Mouse (Mus musculus): ENCODE results near the gene Ccdc186. TPM values are rescaled to one million over a fixed set of nuclear protein-coding genes. Genes with fewer than 3 reads are reported as not detected.

Gene Ccdc186
- total and polyA plus RNA-seq, 3 experiments, result 2.2 to 7.5 (median 3.4) TPM

DNA sequence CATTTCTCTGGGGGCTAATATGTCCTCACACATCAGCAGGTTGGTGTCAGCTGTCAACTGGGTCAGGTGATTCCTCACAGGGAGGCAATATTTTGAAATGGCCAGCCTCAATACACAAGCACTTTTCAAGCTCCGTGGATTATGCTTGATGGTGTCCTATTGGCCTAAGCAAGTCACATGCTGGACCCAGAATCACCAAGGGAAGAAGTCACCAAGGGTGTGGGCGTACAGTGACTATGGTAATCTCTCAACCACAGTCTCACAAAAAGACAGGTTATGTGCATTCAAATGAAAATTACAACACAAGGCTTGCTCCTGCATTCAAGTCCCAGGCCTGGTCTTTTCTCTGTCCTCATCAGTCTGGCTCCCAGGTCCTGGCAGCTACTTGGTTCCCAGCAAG is 60.3 kb downstream of the Ccdc186 start:
- Histone ChIP-seq H3K27me3 (replicated peaks) (no peaks in the 10 kb centered on the region), H3K9me3 (replicated peaks; ENCODE audit: low read length) (peaks cover 2% of the 10 kb centered on the region), H3K4me2 (ENCODE audit: insufficient read depth, low read depth, poor library complexity, severe bottlenecking) (no peak overlapping the region), H3K36me3 (replicated peaks in 1 of 2; ENCODE audit: control insufficient read depth in 1 of 2, insufficient read depth in 1 of 2, low read length in 1 of 2) (no peaks in the 10 kb centered on the region), H3K27ac (ENCODE audit: insufficient read depth, low read depth) (no peak overlapping the region), H3K4me3 (replicated peaks in 1 of 3; ENCODE audit: low read depth in 2 of 3, low read length in 2 of 3, poor library complexity in 1 of 3) (no peak overlapping the region), H3K9ac (ENCODE audit: insufficient read depth, low read depth) (no peak overlapping the region), H3K4me1 (ENCODE audit: control insufficient read depth in 1 of 2, insufficient read depth in 2 of 2) (peaks cover 10 to 20% of the 10 kb centered on the region in 2 experiments; a peak in 3 of 4 replicates), H3K79me2 (replicated peaks; ENCODE audit: control insufficient read depth, extremely low read depth, insufficient read depth, poor library complexity, severe bottlenecking) (no peaks in the 10 kb centered on the region)
- dilution Hi-C loops (cut with MboI; ENCODE audit: extremely low pct_ligation_motif_present, extremely low pct_unique_long_range_greater_than_20kb, low sequenced_read_pairs), result no loop called here
- TF ChIP-seq MAZ (IDR thresholded peaks at IDR 0.05; ENCODE audit: low read depth, low read length) (no peak), MEF2A (IDR thresholded peaks at IDR 0.05; ENCODE audit: borderline replicate concordance, low read depth, low read length) (no peak), SIN3A (IDR thresholded peaks at IDR 0.05; ENCODE audit: low read length) (no peak), ZKSCAN1 (IDR thresholded peaks at IDR 0.05; ENCODE audit: borderline replicate concordance, low read depth, low read length) (no peak), GABPA (IDR thresholded peaks at IDR 0.05; ENCODE audit: insufficient replicate concordance, low read depth, low read length) (no peak), KAT2A (IDR thresholded peaks at IDR 0.05; ENCODE audit: insufficient replicate concordance, low read length) (no peak), USF2 (conservative IDR thresholded peaks at IDR 0.05; ENCODE audit: low read depth, low read length) (no peak), TCF12 (IDR thresholded peaks at IDR 0.05; ENCODE audit: low read depth, low read length) (no peak), POLR2A (IDR thresholded peaks at IDR 0.05; ENCODE audit: low read depth, low read length) (no peak), MAX (IDR thresholded peaks at IDR 0.05; ENCODE audit: low read length) (no peak), RCOR1 (conservative IDR thresholded peaks at IDR 0.05; ENCODE audit: low read depth, low read length) (no peak), CHD1 (IDR thresholded peaks at IDR 0.05; ENCODE audit: low read depth, low read length) (no peak), TBP (conservative IDR thresholded peaks at IDR 0.05; ENCODE audit: low read depth, low read length) (no peak), NRF1 (IDR thresholded peaks at IDR 0.05; ENCODE audit: low read depth, low read length) (no peak), EP300 (IDR thresholded peaks at IDR 0.05; ENCODE audit: low read length) (no peak), ZC3H11A (IDR thresholded peaks at IDR 0.05; ENCODE audit: low read depth, low read length) (no peak)
- no peak for DNase-seq (ENCODE audit: extremely low read depth)
- in situ Hi-C loops (cut with MboI; ENCODE audit: low pct_ligation_motif_present, low pct_unique_long_range_greater_than_20kb, low sequenced_read_pairs), result no loop called here

DNA sequence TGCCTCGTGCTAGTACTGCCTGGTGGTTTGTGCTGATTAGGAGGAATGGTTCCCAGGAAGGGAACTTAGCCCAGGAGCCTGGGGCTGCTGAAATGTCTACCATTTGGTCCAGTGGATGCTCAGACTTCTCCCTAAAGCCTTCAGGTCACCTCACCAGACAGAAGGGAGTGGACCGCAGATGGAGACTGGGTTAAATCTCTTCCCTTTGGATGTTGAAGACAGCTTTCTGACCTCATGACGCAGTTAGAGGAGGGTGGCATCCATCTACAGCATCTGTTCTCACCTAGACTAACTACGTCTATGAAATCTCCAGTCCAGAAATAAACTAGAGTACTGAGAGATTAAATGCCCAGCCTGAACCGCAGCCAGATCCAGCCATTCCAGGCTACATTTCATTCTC is 60.9 kb downstream of the Ccdc186 start:
- TF ChIP-seq MEF2A (IDR thresholded peaks at IDR 0.05; ENCODE audit: borderline replicate concordance, low read depth, low read length), result no peak
- peaks cover 17 to 26% of the 10 kb centered on the region in 2 experiments; a peak in 3 of 4 replicates for H3K4me1 ChIP-seq (ENCODE audit: control insufficient read depth in 1 of 2, insufficient read depth in 2 of 2)

More for the DNA sequence above, 60.9 kb downstream of the Ccdc186 start:
- in situ Hi-C loops (cut with MboI; ENCODE audit: low pct_ligation_motif_present, low pct_unique_long_range_greater_than_20kb, low sequenced_read_pairs) (no loop called here), dilution Hi-C loops (cut with MboI; ENCODE audit: extremely low pct_ligation_motif_present, extremely low pct_unique_long_range_greater_than_20kb, low sequenced_read_pairs) (no loop called here)
- H3K4me3 ChIP-seq (replicated peaks in 1 of 3; ENCODE audit: low read depth in 2 of 3, low read length in 2 of 3, poor library complexity in 1 of 3), result no peak overlapping the region
- H3K27ac ChIP-seq (ENCODE audit: insufficient read depth, low read depth), result no peak overlapping the region
- no peak for DNase-seq (ENCODE audit: extremely low read depth)
- no peaks in the 10 kb centered on the region for H3K27me3 ChIP-seq (replicated peaks)
- H3K9me3 ChIP-seq (replicated peaks; ENCODE audit: low read length), result no peaks in the 10 kb centered on the region
- H3K36me3 ChIP-seq (replicated peaks in 1 of 2; ENCODE audit: control insufficient read depth in 1 of 2, insufficient read depth in 1 of 2, low read length in 1 of 2), result no peaks in the 10 kb centered on the region
- no peak overlapping the region for H3K9ac ChIP-seq (ENCODE audit: insufficient read depth, low read depth)
- no peaks in the 10 kb centered on the region for H3K79me2 ChIP-seq (replicated peaks; ENCODE audit: control insufficient read depth, extremely low read depth, insufficient read depth, poor library complexity, severe bottlenecking)
- H3K4me2 ChIP-seq (ENCODE audit: insufficient read depth, low read depth, poor library complexity, severe bottlenecking), result no peak overlapping the region

All from CH12.LX (cell line).